Mouse (Mus musculus) embryonic fibroblast, embryonic 13.5 days (primary cell): ENCODE measurements around the gene Pde5a.

ENCODE experiments used
- CTCF ChIP-seq: IDR thresholded peaks from 2 replicates; pipeline ENCODE4 v1.5.1; 2011; ENCODE audit warnings: mild to moderate bottlenecking, control low read depth, low read length, moderate library complexity, borderline replicate concordance; ENCODE audit not compliant: insufficient read depth
- POLR2A ChIP-seq: IDR thresholded peaks from 2 replicates; pipeline ENCODE4 v1.6.1; 2011; ENCODE audit warnings: low read depth, mild to moderate bottlenecking, control low read depth, low read length, moderate library complexity

DNA sequence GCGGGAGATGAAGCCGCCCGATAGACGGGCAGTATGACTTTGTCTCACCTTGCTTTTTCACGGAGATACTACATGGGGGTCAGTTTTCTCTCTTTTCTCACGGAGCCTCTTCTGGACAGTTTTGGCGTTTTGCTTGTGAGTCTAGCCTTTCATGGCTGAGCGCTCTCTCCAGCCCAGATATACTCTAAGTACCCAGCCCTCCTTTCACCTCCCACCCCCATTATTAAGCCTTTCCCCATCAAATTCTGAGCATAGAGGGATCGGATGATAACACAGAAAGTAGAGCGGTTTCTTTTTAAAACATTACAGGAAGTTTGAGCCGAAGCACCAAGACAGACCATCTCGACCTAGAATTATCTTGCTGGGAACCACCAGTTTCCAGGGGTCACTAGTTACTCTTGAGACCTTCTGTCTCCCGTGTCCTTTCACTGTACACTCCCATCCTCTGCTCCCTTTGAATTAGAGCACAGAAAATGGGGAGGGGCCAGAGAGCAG, 2.0 kb downstream of the Pde5a start:
- TF ChIP-seq CTCF (no peak), POLR2A (no peak)
